Comparison of ENCODE assay signal across 11 mouse cellular contexts in the genomic region with DNA sequence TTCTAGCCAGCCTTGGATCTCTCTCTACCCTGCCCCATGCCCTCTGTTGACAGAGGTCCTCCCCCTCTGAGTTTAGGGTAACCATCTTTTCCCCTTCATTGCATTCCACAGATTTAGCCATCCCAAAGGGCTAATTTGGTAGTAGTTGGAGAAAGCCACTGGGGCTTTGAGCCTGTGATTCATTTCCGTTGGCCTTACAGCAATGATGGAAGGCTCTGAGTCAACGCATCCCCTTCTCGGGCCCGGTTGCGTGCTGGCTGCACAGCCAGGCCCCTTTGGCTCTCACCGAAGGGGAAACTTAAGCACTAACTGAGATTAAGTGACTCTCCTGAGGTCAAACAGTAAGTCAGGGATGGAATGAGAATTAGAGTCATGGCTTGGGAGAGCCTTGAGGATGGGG.
"Had no signal": no experiment of that assay in that cellular context is flagged by ENCODE, and none has a peak within 500 bp of the region (broad histone marks: within the 10 kb centered on the region; RNA-seq: fewer than 3 reads in every experiment).

No protein-coding gene starts in this region.

- ATAC-seq: midbrain, embryonic 13.5 days had no signal

- DNase-seq: kidney, postnatal 14 days; left cerebral cortex, postnatal 4 days; lung, adult 18-20 months; lung, postnatal 36 days; thymus, postnatal 4 days had no signal

- H3K27ac ChIP-seq: kidney, embryonic 15.5 days; limb, embryonic 13.5 days; liver, embryonic 14.5 days; midbrain, embryonic 13.5 days; neural tube, embryonic 12.5 days; stomach, postnatal 0 days had no signal

- H3K27me3 ChIP-seq: kidney, embryonic 15.5 days; limb, embryonic 13.5 days; midbrain, embryonic 13.5 days; neural tube, embryonic 12.5 days had no signal

- H3K4me3 ChIP-seq: kidney, embryonic 15.5 days; limb, embryonic 13.5 days; midbrain, embryonic 13.5 days; neural tube, embryonic 12.5 days had no signal
